Mouse (Mus musculus) limb, embryonic 13.5 days (tissue): ENCODE measurements around the gene Txnrd3. TPM values are rescaled to one million over a fixed set of nuclear protein-coding genes. Genes with fewer than 3 reads are reported as not detected.

Source experiments
- ATAC-seq: fragments of 200-750 bp; cut with Nextera tagmentation; 2 replicates; pipeline ENCODE4 v1.8.0; 2017; ENCODE audit warnings: low read depth, moderate number of reproducible peaks, moderate TSS enrichment; ENCODE audit not compliant: low FRiP score
- H3K27ac ChIP-seq: fragments of 300-500 bp; sonication (generic); 2 replicates; pipeline ENCODE4 v1.5.1; 2015; ENCODE audit warnings: inconsistent platforms, mild to moderate bottlenecking, moderate library complexity
- H3K27me3 ChIP-seq: fragments of 300-500 bp; sonication (generic); 2 replicates; pipeline ENCODE4 v1.6.1; 2015; ENCODE audit warnings: mild to moderate bottlenecking, inconsistent platforms
- H3K36me3 ChIP-seq: fragments of 300-500 bp; sonication (generic); 2 replicates; pipeline ENCODE4 v1.6.1; 2015; ENCODE audit warnings: inconsistent platforms, mild to moderate bottlenecking, moderate library complexity
- H3K4me1 ChIP-seq: fragments of 300-500 bp; sonication (generic); 2 replicates; pipeline ENCODE4 v1.6.1; 2015; ENCODE audit warnings: inconsistent platforms
- H3K4me2 ChIP-seq: fragments of 300-500 bp; sonication (generic); replicated peaks from 2 replicates; pipeline ENCODE4 v1.6.1; 2015; ENCODE audit warnings: inconsistent platforms, mild to moderate bottlenecking, moderate library complexity
- H3K4me3 ChIP-seq: fragments of 300-500 bp; sonication (generic); 2 replicates; pipeline ENCODE4 v1.5.1; 2015; ENCODE audit warnings: moderate library complexity, mild to moderate bottlenecking, inconsistent platforms
- H3K9ac ChIP-seq: fragments of 300-500 bp; sonication (generic); 2 replicates; pipeline ENCODE4 v1.6.1; 2015; ENCODE audit warnings: mild to moderate bottlenecking, inconsistent platforms
- H3K9me3 ChIP-seq: fragments of 300-500 bp; sonication (generic); 2 replicates; pipeline ENCODE4 v1.6.1; 2016; ENCODE audit warnings: inconsistent platforms
- WGBS: fragments of 180-500 bp; shearing (Covaris S2); methylation state at CpG from one replicate; pipeline ENCODE4 v1.1.7; 2015; 5-methylcytosine and 5-hydroxymethylcytosine counted together
- polyA plus RNA-seq: library from polyadenylated mRNA; unstranded; fragments of >200 nt; fragmentation: Nextera tagmentation; extraction: Ambion mirVana; gene quantifications from 2 replicates; pipeline ENCODE4 v1.2.1, GENCODE M21; 2015

The Txnrd3 gene
- polyA plus RNA-seq, 1 experiment from 2014 or later: 8.1 TPM

- no peaks in the 10 kb centered on the region for H3K27me3 ChIP-seq
- no peaks in the 10 kb centered on the region for H3K9me3 ChIP-seq
- 9% methylated on average over 8 of the region's 8 CpGs for WGBS
- no peak overlapping the region for H3K4me2 ChIP-seq
- H3K27ac ChIP-seq: no peak overlapping the region
- ATAC-seq: peak; percentile 54; the same call in 1 of the 2 replicates
- no peak overlapping the region for H3K4me3 ChIP-seq
- H3K36me3 ChIP-seq: peaks cover 4% of the 10 kb centered on the region; the same call in 1 of the 2 replicates
- no peaks in the 10 kb centered on the region for H3K4me1 ChIP-seq
- no peak overlapping the region for H3K9ac ChIP-seq
Observed at GRCm38 (mm10) chr6:89680155-89680554, 36.4 kb downstream of the Txnrd3 start.

DNA sequence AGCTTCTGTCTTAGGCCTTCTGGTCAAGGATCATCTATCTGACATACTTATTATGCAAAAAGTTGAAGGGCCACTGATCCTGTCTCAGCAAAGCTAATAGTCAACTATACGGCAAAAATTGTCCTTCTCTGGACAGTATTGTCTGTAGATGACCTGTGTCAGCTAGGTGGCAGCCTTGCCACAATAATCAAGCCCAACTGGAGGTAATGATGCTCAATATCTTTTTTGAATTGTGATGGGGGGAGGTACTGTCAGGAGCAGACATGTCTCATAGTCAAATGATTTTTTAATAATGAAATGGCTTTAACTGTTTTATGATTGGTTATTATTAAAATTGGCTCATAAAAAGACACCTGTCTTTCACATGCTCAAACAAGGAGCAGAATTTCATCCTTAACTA is 40.4 kb downstream of the Txnrd3 start:
- Histone ChIP-seq H3K9ac (no peak overlapping the region), H3K36me3 (no peaks in the 10 kb centered on the region), H3K4me2 (no peak overlapping the region), H3K27ac (no peak overlapping the region), H3K9me3 (no peaks in the 10 kb centered on the region), H3K4me1 (no peaks in the 10 kb centered on the region), H3K4me3 (no peak overlapping the region), H3K27me3 (no peaks in the 10 kb centered on the region)
- ATAC-seq: no peak
- 69% methylated on average over 1 of the region's 1 CpGs for WGBS

DNA sequence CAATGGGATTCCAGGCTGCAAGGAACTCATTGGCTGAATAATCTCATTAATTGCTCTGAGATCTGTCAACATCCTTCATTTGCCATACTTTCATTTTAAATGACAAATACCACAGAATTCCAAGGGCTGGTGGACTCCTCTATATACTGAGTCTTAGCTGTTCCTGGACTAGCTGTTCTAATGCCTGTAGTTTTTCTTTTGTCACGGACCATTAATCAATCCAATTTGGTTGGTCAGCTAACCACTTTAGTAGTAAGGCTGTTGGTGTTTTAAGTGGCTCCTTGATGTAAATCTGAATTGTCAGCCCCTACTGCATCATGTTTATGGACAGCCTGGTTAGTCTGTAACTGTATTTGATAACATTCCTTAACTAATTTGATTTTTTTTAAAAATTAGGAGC is 43.3 kb downstream of the Txnrd3 start:
- WGBS: 65% methylated on average over 1 of the region's 1 CpGs
- H3K4me1 ChIP-seq: no peaks in the 10 kb centered on the region
- no peaks in the 10 kb centered on the region for H3K36me3 ChIP-seq
- ATAC-seq: no peak
- no peaks in the 10 kb centered on the region for H3K9me3 ChIP-seq
- H3K9ac ChIP-seq: no peak overlapping the region
- H3K27ac ChIP-seq: no peak overlapping the region
- no peaks in the 10 kb centered on the region for H3K27me3 ChIP-seq
- no peak overlapping the region for H3K4me3 ChIP-seq
- H3K4me2 ChIP-seq: no peak overlapping the region

GRCm38 (mm10) chr6:89706624-89707023 is 62.8 kb downstream of the Txnrd3 start:
- WGBS: 81% methylated on average over 2 of the region's 2 CpGs
- Histone ChIP-seq H3K4me1 (no peaks in the 10 kb centered on the region), H3K36me3 (no peaks in the 10 kb centered on the region), H3K9me3 (no peaks in the 10 kb centered on the region), H3K27me3 (no peaks in the 10 kb centered on the region), H3K4me2 (no peak overlapping the region), H3K4me3 (no peak overlapping the region), H3K9ac (no peak overlapping the region), H3K27ac (no peak overlapping the region)
- no peak for ATAC-seq

DNA sequence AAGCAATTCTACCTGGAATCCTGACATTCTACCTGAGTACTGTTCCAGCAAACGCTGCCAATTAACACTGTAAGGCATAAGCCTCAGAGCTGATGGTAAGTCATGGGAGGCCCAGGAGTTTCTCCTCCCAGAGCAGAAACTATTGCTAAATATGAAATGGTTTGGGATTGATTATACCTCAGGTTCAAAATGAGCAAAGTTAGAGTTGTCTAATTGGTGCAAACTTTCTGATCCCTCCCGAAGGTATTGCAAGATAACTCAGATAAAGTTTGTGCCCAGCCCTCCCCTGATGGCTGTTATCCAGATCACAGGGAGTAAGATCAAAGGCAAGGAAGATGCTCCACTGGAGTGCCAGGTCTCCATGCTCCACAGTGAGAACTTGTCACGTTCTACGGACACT is 63.5 kb downstream of the Txnrd3 start, which contains the start of gene Vmn1r40:
Gene Vmn1r40 (plus strand): TSS at position 301 of the 400 bp plus-strand sequence.
- 79% methylated on average over 4 of the region's 4 CpGs for WGBS

GRCm38 (mm10) chr6:89718051-89718450 is 74.3 kb downstream of the Txnrd3 start:
- Histone ChIP-seq H3K36me3 (no peaks in the 10 kb centered on the region), H3K27ac (no peak overlapping the region)
- ATAC-seq: no peak

More for the DNA sequence above, 63.5 kb downstream of the Txnrd3 start, which contains the start of gene Vmn1r40:
- Histone ChIP-seq H3K27me3 (no peaks in the 10 kb centered on the region), H3K4me2 (no peak within 1 kb of the TSS), H3K9me3 (no peaks in the 10 kb centered on the region), H3K36me3 (no peaks in the 10 kb centered on the region), H3K27ac (no peak within 1 kb of the TSS), H3K9ac (no peak within 1 kb of the TSS), H3K4me3 (no peak within 1 kb of the TSS), H3K4me1 (no peaks in the 10 kb centered on the region)
- ATAC-seq: no peak

More at GRCm38 (mm10) chr6:89718051-89718450, 74.3 kb downstream of the Txnrd3 start:
- H3K9ac ChIP-seq: no peak overlapping the region
- H3K9me3 ChIP-seq: no peaks in the 10 kb centered on the region; the same call in 1 of the 2 replicates
- no peaks in the 10 kb centered on the region for H3K4me1 ChIP-seq
- H3K4me2 ChIP-seq: no peak overlapping the region
- no peaks in the 10 kb centered on the region for H3K27me3 ChIP-seq
- no peak overlapping the region for H3K4me3 ChIP-seq

Other genes starting within 250 kb of the Txnrd3 start
- 55.0 and 59.1 TPM in 2 replicates for gene Chchd6, start 48.3 kb upstream of the Txnrd3 start, polyA plus RNA-seq
- gene Vmn1r40, start 63.6 kb downstream of the Txnrd3 start, polyA plus RNA-seq: not detected in 2 replicates
- not detected in 2 replicates for gene Vmn1r41, start 96.8 kb downstream of the Txnrd3 start, polyA plus RNA-seq
- not detected in 2 replicates for gene Vmn1r42, start 232.4 kb downstream of the Txnrd3 start, polyA plus RNA-seq
- not detected in 2 replicates for gene Vmn1r43, start 232.4 kb downstream of the Txnrd3 start, polyA plus RNA-seq
- gene Vmn1r44, start 239.7 kb downstream of the Txnrd3 start, polyA plus RNA-seq: not detected in 2 replicates